Mouse (Mus musculus) stomach, postnatal 0 days (tissue): ENCODE measurements around the gene Sik3. TPM values are rescaled to one million over a fixed set of nuclear protein-coding genes. Genes with fewer than 3 reads are reported as not detected.

Experiments used
- ATAC-seq: fragments of 200-750 bp; cut with Nextera tagmentation; 2 replicates; pipeline ENCODE4 v1.8.0; 2017; ENCODE audit not compliant: low FRiP score, low TSS enrichment
- DNase-seq: peaks from one replicate; pipeline ENCODE4 v3.0.0-alpha.2; 2016; ENCODE audit warnings: low spot score
- H3K27ac ChIP-seq: fragments of 300-500 bp; sonication (generic); replicated peaks from 2 replicates; pipeline ENCODE4 v1.5.1; 2014; ENCODE audit warnings: mild to moderate bottlenecking, control low read depth
- H3K27me3 ChIP-seq: fragments of 300-500 bp; sonication (generic); 2 replicates; pipeline ENCODE4 v1.6.1; 2014; ENCODE audit warnings: low read length; ENCODE audit not compliant: control insufficient read depth, insufficient read depth
- H3K36me3 ChIP-seq: fragments of 300-500 bp; sonication (generic); 2 replicates; pipeline ENCODE4 v1.6.1; 2014; ENCODE audit warnings: low read length, mixed read lengths; ENCODE audit not compliant: control insufficient read depth, insufficient read depth
- H3K4me1 ChIP-seq: fragments of 300-500 bp; sonication (generic); replicated peaks from 2 replicates; pipeline ENCODE4 v1.6.1; 2014; ENCODE audit warnings: antibody characterized with exemption; ENCODE audit not compliant: control insufficient read depth, insufficient read depth
- H3K4me2 ChIP-seq: fragments of 300-500 bp; sonication (generic); replicated peaks from 2 replicates; pipeline ENCODE4 v1.6.1; 2014; ENCODE audit warnings: low read depth, mild to moderate bottlenecking, control low read depth, moderate library complexity
- H3K4me3 ChIP-seq: fragments of 300-500 bp; sonication (generic); 2 replicates; pipeline ENCODE4 v1.5.1; 2014; ENCODE audit warnings: low read depth, low read length, control low read depth
- H3K9ac ChIP-seq: fragments of 300-500 bp; sonication (generic); 2 replicates; pipeline ENCODE4 v1.6.1; 2014; ENCODE audit warnings: mild to moderate bottlenecking, low read length, control low read depth, mixed read lengths
- H3K9me3 ChIP-seq: fragments of 300-500 bp; sonication (generic); 2 replicates; pipeline ENCODE4 v1.6.1; 2016; ENCODE audit warnings: low read length; ENCODE audit not compliant: control insufficient read depth
- CTCF ChIP-seq: IDR thresholded peaks from 2 replicates; pipeline ENCODE4 v1.5.1; 2016; ENCODE audit warnings: antibody characterized with exemption, low read depth, mild to moderate bottlenecking, moderate library complexity
- EP300 ChIP-seq: optimal IDR thresholded peaks from 2 replicates; pipeline ENCODE3; 2016; ENCODE audit warnings: antibody characterized with exemption
- WGBS: fragments of 180-500 bp; shearing (Covaris S2); extraction: QIAGEN DNeasy Blood & Tissue Kit; methylation state at CpG from one replicate; pipeline ENCODE4 v1.1.7; 2014; 5-methylcytosine and 5-hydroxymethylcytosine counted together
- polyA plus RNA-seq: library from polyadenylated mRNA; unstranded; fragments of >200 nt; fragmentation: Nextera tagmentation; extraction: Ambion mirVana; gene quantifications from 2 replicates; pipeline ENCODE4 v1.2.1, GENCODE M21; 2015

Sik3 gene
- polyA plus RNA-seq, 1 experiment from 2014 or later = 6.8 TPM

DNA sequence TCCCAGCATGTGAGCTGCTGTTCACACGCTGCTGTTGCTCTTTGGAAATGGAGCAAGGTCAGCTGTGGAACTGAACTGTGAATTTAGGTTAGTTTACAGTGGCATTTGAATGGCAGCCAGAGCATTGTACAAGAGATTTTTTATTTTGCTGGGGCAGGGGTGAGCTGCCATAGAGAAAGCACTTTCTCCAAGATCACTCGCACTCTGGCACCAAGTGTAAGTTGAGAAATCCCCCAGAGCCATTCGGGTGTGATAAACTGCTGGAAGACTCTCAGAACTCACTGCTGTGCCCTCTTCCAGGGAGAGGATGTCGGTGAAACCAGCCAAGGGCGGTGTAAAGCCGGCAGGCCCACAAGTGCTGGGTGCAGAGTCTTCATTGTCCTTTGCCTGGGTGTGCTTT lies 126.2 kb downstream of the Sik3 start:
- Histone ChIP-seq H3K9ac (no peak overlapping the region), H3K4me1 (no peaks in the 10 kb centered on the region), H3K27ac (no peak overlapping the region), H3K9me3 (no peaks in the 10 kb centered on the region), H3K4me2 (no peak overlapping the region), H3K36me3 (no peaks in the 10 kb centered on the region), H3K27me3 (no peaks in the 10 kb centered on the region), H3K4me3 (no peak overlapping the region)
- ATAC-seq (no peak), DNase-seq (no peak)
- TF ChIP-seq CTCF = no peak
- TF ChIP-seq EP300 = no peak
- WGBS = 69% methylated on average over 6 of the region's 6 CpGs

DNA sequence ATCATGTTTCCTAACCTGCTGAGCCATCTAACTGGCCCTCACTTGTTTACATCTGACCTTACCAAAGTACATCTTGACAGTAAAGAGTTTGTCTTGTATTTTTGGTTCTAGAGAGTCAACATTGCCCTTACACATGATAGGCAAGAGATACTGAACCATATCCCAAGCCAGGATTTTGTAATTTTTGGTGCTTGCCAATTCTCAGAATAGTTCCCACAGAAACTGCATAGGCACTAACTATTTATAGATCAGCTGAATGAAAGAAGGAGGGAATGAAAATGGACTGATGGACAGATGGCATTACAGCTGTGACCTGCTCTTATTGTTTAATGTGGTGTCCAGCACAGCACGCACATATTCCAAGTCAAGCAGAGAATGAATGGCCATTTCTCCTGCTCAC lies 128.2 kb downstream of the Sik3 start:
- no peak overlapping the region for H3K4me3 ChIP-seq
- no peaks in the 10 kb centered on the region for H3K4me1 ChIP-seq
- no peak overlapping the region for H3K27ac ChIP-seq
- H3K4me2 ChIP-seq = no peak overlapping the region
- no peaks in the 10 kb centered on the region for H3K27me3 ChIP-seq
- TF ChIP-seq CTCF = no peak
- no peak for TF ChIP-seq EP300
- H3K9ac ChIP-seq = no peak overlapping the region
- no peak for DNase-seq
- no peaks in the 10 kb centered on the region for H3K9me3 ChIP-seq
- ATAC-seq = no peak
- H3K36me3 ChIP-seq = no peaks in the 10 kb centered on the region
- 77% methylated on average over 1 of the region's 1 CpGs for WGBS

DNA sequence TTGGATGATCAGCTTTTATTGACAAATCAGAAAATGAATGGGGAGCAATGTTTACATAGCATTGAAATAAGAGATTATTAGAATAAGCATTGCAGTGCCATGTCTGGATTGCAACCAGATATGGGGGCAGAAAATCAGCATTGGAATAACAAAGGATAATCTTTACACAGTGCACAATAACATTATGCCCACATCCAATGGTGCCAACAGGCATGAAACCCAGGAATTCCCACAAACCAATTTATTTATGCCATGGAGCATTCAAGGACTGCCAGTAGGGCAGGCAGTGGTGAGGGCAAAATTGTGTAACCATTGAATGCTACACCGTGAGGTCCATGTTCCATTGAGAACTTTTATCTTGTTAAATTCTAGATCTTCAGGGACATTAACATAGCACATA lies 129.4 kb downstream of the Sik3 start:
- ATAC-seq (no peak), DNase-seq (no peak)
- H3K27ac ChIP-seq = no peak overlapping the region
- H3K4me2 ChIP-seq = no peak overlapping the region
- no peaks in the 10 kb centered on the region for H3K4me1 ChIP-seq
- WGBS = 78% methylated on average over 1 of the region's 1 CpGs
- H3K4me3 ChIP-seq = no peak overlapping the region
- no peaks in the 10 kb centered on the region for H3K36me3 ChIP-seq
- H3K27me3 ChIP-seq = no peaks in the 10 kb centered on the region
- no peaks in the 10 kb centered on the region for H3K9me3 ChIP-seq
- TF ChIP-seq CTCF (no peak), EP300 (no peak)
- H3K9ac ChIP-seq = no peak overlapping the region

DNA sequence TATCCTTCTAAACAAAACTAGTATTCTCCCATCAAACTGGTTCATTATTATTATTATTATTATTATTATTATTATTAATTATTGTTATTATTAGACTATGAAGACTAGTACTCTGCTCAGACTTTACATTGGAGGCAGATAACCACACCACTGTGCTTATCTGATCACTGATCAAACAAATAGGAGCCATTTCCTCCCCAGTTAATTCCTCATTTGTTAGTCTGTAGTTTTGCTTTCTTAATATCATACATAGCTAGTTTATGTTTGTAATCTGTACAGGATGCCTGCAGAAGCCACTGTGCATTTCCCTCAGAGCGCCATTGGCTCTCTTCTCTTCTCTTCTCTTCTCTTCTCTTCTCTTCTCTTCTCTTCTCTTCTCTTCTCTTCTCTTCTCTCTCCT lies 129.9 kb downstream of the Sik3 start:
- no peak overlapping the region for H3K27ac ChIP-seq
- DNase-seq (no peak), ATAC-seq (no peak)
- no peaks in the 10 kb centered on the region for H3K27me3 ChIP-seq
- no peaks in the 10 kb centered on the region for H3K36me3 ChIP-seq
- H3K4me3 ChIP-seq = no peak overlapping the region
- H3K9me3 ChIP-seq = no peaks in the 10 kb centered on the region
- H3K4me1 ChIP-seq = no peaks in the 10 kb centered on the region
- no peak for TF ChIP-seq EP300
- no peak for TF ChIP-seq CTCF
- no peak overlapping the region for H3K9ac ChIP-seq
- WGBS = 100% methylated on average over 1 of the region's 1 CpGs
- no peak overlapping the region for H3K4me2 ChIP-seq

DNA sequence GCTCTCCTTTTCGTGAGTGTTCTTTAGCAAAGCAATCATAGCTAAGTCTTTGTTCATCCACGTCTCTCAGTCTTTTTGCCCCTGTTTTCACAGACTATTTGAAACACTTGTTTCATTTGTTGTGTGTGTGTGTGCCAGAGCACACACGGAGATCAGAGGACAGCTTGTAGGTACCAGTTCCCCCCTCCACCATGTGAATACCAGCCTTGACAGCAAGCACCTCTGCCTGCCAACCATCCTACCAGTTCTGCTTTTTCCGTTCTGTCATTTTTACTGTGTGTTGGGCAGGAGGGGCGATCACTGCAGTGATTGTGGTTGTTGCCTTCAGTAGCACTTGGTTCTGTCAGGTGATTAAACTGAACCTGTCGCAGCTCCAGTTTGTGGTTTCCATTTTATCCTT lies 132.4 kb downstream of the Sik3 start:
- Histone ChIP-seq H3K36me3 (no peaks in the 10 kb centered on the region), H3K27ac (no peak overlapping the region), H3K27me3 (no peaks in the 10 kb centered on the region), H3K4me2 (no peak overlapping the region), H3K9me3 (no peaks in the 10 kb centered on the region), H3K4me1 (peaks cover 1% of the 10 kb centered on the region; the same call in 1 of the 2 replicates), H3K4me3 (no peak overlapping the region), H3K9ac (no peak overlapping the region)
- TF ChIP-seq EP300 (no peak), CTCF (no peak)
- DNase-seq = no peak
- no peak for ATAC-seq
- 76% methylated on average over 6 of the region's 6 CpGs for WGBS

DNA sequence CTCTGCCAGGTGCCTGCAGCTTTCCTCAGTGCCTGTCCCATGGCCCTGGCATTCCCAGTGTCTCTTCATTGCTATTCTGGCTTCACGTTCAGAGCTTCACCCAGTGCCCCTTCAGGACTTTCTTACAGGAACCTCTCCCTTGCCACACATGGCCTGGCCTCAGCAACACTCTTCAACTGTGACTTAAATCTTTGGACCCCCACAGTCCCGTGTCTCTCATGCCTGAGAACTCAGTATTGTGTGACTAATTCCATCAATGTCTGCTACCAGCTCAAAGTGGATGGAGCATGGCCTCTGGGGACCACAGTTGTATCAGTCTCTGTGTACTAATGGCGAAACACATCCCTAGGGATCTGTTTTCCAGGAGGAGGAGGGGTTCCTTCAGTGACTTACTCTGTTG lies 133.8 kb downstream of the Sik3 start:
- H3K4me2 ChIP-seq = no peak overlapping the region
- no peak for ATAC-seq

More for the DNA sequence above, 133.8 kb downstream of the Sik3 start:
- DNase-seq = no peak
- Histone ChIP-seq H3K4me3 (no peak overlapping the region), H3K27ac (no peak overlapping the region), H3K9me3 (no peaks in the 10 kb centered on the region), H3K36me3 (no peaks in the 10 kb centered on the region), H3K27me3 (no peaks in the 10 kb centered on the region), H3K9ac (no peak overlapping the region), H3K4me1 (peaks cover 3% of the 10 kb centered on the region; the same call in 1 of the 2 replicates)
- 77% methylated on average over 3 of the region's 3 CpGs for WGBS
- TF ChIP-seq EP300 (no peak), CTCF (no peak)
